Mouse (Mus musculus) hindbrain, embryonic 11.5 days (tissue): Measurements from ENCODE around the gene Ssh1. TPM values are rescaled to one million over a fixed set of nuclear protein-coding genes. Genes with fewer than 3 reads are reported as not detected.

ENCODE experiments used
- ATAC-seq: fragments of 200-750 bp; cut with Nextera tagmentation; 2 replicates; pipeline ENCODE4 v1.8.0; 2017; ENCODE audit warnings: mild to moderate bottlenecking, moderate TSS enrichment, moderate library complexity; ENCODE audit not compliant: low FRiP score
- DNase-seq: peaks from one replicate; pipeline ENCODE4 v3.0.0-alpha.2; 2015; ENCODE audit warnings: low spot score
- H3K27ac ChIP-seq: fragments of 300-500 bp; sonication (generic); 2 replicates; pipeline ENCODE4 v1.5.1; 2014; ENCODE audit warnings: mild to moderate bottlenecking, low read depth, low read length
- H3K27me3 ChIP-seq: fragments of 300-500 bp; sonication (generic); 2 replicates; pipeline ENCODE4 v1.6.1; 2014; ENCODE audit warnings: mild to moderate bottlenecking, low read length, moderate library complexity, mixed read lengths; ENCODE audit not compliant: control insufficient read depth, insufficient read depth
- H3K36me3 ChIP-seq: fragments of 300-500 bp; sonication (generic); 2 replicates; pipeline ENCODE4 v1.6.1; 2014; ENCODE audit warnings: mild to moderate bottlenecking, low read length, moderate library complexity, mixed read lengths; ENCODE audit not compliant: control insufficient read depth, insufficient read depth
- H3K4me1 ChIP-seq: fragments of 300-500 bp; sonication (generic); replicated peaks from 2 replicates; pipeline ENCODE4 v1.6.1; 2014; ENCODE audit warnings: low read length, mixed read lengths; ENCODE audit not compliant: control insufficient read depth, insufficient read depth
- H3K4me2 ChIP-seq: fragments of 300-500 bp; sonication (generic); replicated peaks from 2 replicates; pipeline ENCODE4 v1.6.1; 2014; ENCODE audit warnings: mild to moderate bottlenecking, low read depth, low read length
- H3K4me3 ChIP-seq: fragments of 300-500 bp; sonication (generic); 2 replicates; pipeline ENCODE4 v1.5.1; 2014; ENCODE audit warnings: low read depth, low read length
- H3K9ac ChIP-seq: fragments of 300-500 bp; sonication (generic); 2 replicates; pipeline ENCODE4 v1.6.1; 2014; ENCODE audit warnings: low read depth, low read length
- H3K9me3 ChIP-seq: fragments of 300-500 bp; sonication (generic); 2 replicates; pipeline ENCODE4 v1.6.1; 2016; ENCODE audit warnings: low read length; ENCODE audit not compliant: control insufficient read depth
- WGBS: fragments of 180-500 bp; shearing (Covaris S2); extraction: QIAGEN DNeasy Blood & Tissue Kit; methylation state at CpG from one replicate; pipeline ENCODE4 v1.1.7; 2014; 5-methylcytosine and 5-hydroxymethylcytosine counted together
- polyA plus RNA-seq: library from polyadenylated mRNA; unstranded; fragments of >200 nt; fragmentation: Nextera tagmentation; extraction: Ambion mirVana; gene quantifications from 2 replicates; pipeline ENCODE4 v1.2.1, GENCODE M21; 2014

Ssh1 gene
- polyA plus RNA-seq, 1 experiment from 2014 or later = 30.3 TPM

DNA sequence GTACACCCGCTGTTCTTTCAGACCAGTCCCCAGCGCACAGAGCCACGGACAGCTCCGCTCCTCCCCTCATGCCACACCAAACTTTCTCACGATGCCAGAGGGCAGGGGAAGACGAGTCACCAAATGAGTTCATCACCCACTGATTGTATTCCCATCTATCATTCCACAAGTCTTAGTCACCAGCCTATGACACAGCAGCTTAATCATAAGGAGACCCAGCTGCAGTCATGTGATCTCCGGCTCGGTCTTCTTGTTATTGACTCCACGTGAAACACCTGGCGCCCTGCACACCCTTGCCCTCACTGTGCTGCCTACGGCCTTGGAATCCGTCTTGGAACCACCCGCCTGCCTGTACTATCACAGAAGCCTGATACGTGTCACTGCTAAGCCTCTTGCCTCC is 28.7 kb downstream of the Ssh1 start:
- Histone ChIP-seq H3K4me3 (no peak overlapping the region), H3K27ac (no peak overlapping the region), H3K9me3 (no peaks in the 10 kb centered on the region), H3K4me2 (no peak overlapping the region), H3K4me1 (no peaks in the 10 kb centered on the region), H3K9ac (no peak overlapping the region), H3K36me3 (peaks cover 2% of the 10 kb centered on the region; the same call in 1 of the 2 replicates), H3K27me3 (no peaks in the 10 kb centered on the region)
- 88% methylated on average over 14 of the region's 14 CpGs for WGBS
- no peak for DNase-seq
- no peak for ATAC-seq

DNA sequence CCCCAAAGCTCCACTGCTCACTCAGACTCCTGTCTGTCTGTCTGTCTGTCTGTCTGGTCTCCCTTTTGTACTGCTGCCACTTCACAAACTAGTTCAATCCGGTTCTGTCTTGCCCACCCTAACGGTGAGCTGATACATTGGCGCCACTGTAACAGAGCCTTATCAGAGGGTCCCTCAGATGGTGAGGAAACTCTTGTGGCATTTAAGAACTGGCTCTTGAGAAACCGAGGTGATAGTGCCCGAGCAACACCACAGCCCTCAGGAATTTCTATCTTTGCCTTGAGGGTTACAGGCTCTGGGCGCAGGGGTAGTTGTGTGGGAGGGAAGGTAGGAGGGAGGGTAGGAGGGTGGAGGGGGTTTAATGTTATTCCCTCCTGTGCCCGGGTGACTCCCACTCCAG is 31.9 kb downstream of the Ssh1 start:
- ATAC-seq (no peak), DNase-seq (no peak)
- Histone ChIP-seq H3K9ac (no peak overlapping the region), H3K4me2 (no peak overlapping the region), H3K27me3 (no peaks in the 10 kb centered on the region), H3K9me3 (no peaks in the 10 kb centered on the region), H3K27ac (no peak overlapping the region), H3K4me3 (no peak overlapping the region), H3K4me1 (no peaks in the 10 kb centered on the region), H3K36me3 (peaks cover 2% of the 10 kb centered on the region; the same call in 1 of the 2 replicates)
- WGBS = 79% methylated on average over 7 of the region's 7 CpGs

DNA sequence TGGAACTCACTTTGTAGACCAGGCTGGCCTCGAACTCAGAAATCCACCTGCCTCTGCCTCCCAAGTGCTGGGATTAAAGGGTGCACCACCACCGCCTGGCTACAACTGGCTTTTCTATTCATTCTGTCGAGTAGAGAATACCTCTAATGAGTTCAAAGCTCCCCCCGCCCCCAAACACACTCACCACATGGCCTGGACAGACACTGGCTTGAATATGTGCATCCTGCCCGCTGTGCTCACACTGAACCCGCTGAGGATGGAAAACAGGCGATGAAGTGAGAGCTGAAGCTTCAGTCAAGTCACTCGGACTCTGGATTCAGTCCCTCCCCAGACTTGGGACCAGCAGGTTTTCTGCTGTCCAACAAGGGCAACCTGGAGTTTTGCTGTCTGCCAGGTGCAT is 33.3 kb downstream of the Ssh1 start:
- WGBS = 80% methylated on average over 8 of the region's 8 CpGs
- H3K9me3 ChIP-seq = no peaks in the 10 kb centered on the region

DNA sequence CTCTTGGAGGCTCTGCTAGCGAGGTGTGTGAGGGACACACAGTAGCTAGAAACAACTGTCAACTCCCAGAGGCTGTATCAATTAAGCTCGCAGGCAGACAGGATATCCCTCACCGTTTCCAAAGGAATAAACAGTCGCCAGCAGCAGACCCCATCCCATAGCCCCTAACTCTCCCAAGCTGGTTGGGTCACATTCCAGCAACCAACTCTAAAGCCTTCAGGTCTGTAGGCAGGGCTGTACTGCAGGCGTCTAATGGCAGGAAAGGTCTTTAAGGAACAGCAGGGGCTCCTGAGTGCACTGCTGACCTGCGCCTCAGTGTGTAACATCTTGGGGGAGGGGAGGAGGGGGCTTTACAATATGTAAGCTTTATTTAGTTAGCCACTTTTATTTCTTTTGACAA is 34.7 kb downstream of the Ssh1 start:
- 11% methylated on average over 6 of the region's 6 CpGs for WGBS
- H3K27me3 ChIP-seq = no peaks in the 10 kb centered on the region
- H3K27ac ChIP-seq = no peak overlapping the region
- H3K4me3 ChIP-seq = no peak overlapping the region
- no peaks in the 10 kb centered on the region for H3K9me3 ChIP-seq
- peaks cover 2% of the 10 kb centered on the region; the same call in 1 of the 2 replicates for H3K36me3 ChIP-seq
- DNase-seq (no peak), ATAC-seq (no peak)
- no peaks in the 10 kb centered on the region for H3K4me1 ChIP-seq
- H3K9ac ChIP-seq = no peak overlapping the region
- H3K4me2 ChIP-seq = no peak overlapping the region

More for the DNA sequence above, 33.3 kb downstream of the Ssh1 start:
- no peaks in the 10 kb centered on the region for H3K4me1 ChIP-seq
- DNase-seq (no peak), ATAC-seq (no peak)
- H3K4me2 ChIP-seq = no peak overlapping the region
- H3K4me3 ChIP-seq = no peak overlapping the region
- H3K27ac ChIP-seq = no peak overlapping the region
- H3K9ac ChIP-seq = no peak overlapping the region
- no peaks in the 10 kb centered on the region for H3K27me3 ChIP-seq
- peaks cover 2% of the 10 kb centered on the region; the same call in 1 of the 2 replicates for H3K36me3 ChIP-seq

DNA sequence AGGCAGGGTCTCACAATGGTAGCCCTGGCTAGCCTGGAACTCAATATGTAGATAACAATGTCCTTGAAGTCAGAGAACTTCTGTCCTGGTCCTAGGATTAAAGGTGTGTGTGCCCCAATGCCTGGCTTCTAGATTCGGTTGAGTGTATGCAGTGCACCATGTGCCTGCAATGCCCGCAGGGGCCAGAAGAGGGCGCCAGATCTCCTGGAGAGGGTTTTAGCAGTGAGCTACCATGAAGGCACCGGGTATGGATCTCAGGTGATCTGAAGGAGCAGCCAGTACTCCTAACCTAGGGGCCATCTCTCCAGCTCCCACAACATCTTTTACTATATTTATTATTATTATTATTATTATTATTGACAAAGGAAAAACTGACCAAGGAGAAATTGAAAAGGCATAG is 37.2 kb downstream of the Ssh1 start:
- Histone ChIP-seq H3K36me3 (peaks cover 3% of the 10 kb centered on the region; the same call in 1 of the 2 replicates), H3K27me3 (no peaks in the 10 kb centered on the region), H3K4me2 (no peak overlapping the region), H3K4me1 (no peaks in the 10 kb centered on the region), H3K9ac (no peak overlapping the region), H3K27ac (no peak overlapping the region), H3K4me3 (no peak overlapping the region), H3K9me3 (no peaks in the 10 kb centered on the region)
- DNase-seq = peak; percentile 97
- no peak for ATAC-seq
- 4% methylated on average over 4 of the region's 4 CpGs for WGBS

DNA sequence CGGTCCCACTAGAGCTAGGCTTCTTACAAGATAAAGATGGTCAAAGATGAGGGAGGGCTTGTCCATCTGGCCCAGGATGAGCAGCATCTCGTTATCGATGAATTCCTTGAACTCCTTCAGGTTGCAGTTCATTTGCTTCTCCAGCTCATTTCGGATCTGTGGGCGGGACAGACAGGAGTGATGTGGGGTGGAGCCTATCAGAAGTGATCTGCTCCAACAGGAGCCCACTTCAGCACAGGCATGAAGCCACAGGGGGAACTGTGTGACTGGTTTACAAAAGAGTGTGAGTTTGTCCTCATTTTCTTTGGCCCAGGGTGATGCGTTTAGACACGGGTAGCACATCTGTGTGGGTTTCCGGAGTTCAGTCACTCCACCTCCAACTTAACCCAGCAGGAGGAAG is 38.0 kb downstream of the Ssh1 start:
- no peak overlapping the region for H3K27ac ChIP-seq
- no peaks in the 10 kb centered on the region for H3K9me3 ChIP-seq
- DNase-seq (no peak), ATAC-seq (no peak)
- H3K36me3 ChIP-seq = peaks cover 7% of the 10 kb centered on the region; the same call in 1 of the 2 replicates
- no peaks in the 10 kb centered on the region for H3K27me3 ChIP-seq
- no peak overlapping the region for H3K9ac ChIP-seq
- WGBS = 90% methylated on average over 8 of the region's 8 CpGs
- H3K4me3 ChIP-seq = no peak overlapping the region
- no peak overlapping the region for H3K4me2 ChIP-seq
- H3K4me1 ChIP-seq = no peaks in the 10 kb centered on the region

DNA sequence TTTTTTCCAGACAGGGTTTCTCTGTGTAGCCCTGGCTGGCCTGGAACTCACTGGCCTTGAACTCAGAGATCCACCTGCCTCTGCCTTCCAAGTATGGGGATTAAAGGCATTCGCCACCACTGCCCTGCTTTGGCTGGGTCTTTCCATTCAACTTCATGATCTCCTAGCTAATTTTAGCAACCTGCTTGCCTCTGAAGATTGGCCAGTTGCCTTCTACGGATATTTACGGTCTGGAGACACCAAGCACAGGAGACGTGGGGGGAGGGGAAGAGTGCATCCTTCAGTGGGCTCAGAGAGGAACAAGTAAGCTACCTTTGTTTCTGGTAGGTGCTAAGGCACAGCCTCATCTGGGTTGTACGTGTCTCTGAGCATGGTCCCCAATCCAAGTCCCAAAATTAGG is 38.4 kb downstream of the Ssh1 start:
- no peak overlapping the region for H3K9ac ChIP-seq
- H3K36me3 ChIP-seq = peaks cover 7% of the 10 kb centered on the region; the same call in 1 of the 2 replicates
- no peaks in the 10 kb centered on the region for H3K27me3 ChIP-seq
- no peak overlapping the region for H3K4me2 ChIP-seq
- ATAC-seq (no peak), DNase-seq (no peak)
- no peak overlapping the region for H3K27ac ChIP-seq
- H3K4me3 ChIP-seq = no peak overlapping the region
- H3K9me3 ChIP-seq = no peaks in the 10 kb centered on the region
- H3K4me1 ChIP-seq = no peaks in the 10 kb centered on the region
- 88% methylated on average over 5 of the region's 5 CpGs for WGBS

DNA sequence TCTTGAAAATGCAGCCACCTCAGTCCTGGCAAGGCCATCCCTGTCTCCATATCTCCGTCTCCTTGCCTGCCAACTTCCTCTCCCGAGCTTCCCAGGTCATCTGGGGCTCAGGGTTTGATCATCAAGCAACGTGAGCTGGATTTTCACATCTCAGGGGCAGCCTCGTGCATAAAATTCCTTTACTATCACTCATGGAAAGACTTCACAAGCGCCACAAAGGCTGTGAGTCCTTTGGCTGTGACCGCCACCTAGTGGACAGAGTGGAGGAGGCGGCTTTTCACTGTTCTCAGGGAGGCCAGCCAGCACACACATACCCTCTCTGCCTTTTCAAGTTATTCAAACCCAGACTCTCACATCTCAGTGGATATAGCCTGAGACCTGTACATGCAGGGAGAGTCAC is 39.3 kb downstream of the Ssh1 start:
- WGBS = 13% methylated on average over 7 of the region's 7 CpGs
- no peak overlapping the region for H3K9ac ChIP-seq
- peak; percentile 90 for DNase-seq
- H3K4me3 ChIP-seq = no peak overlapping the region
- no peak for ATAC-seq
- no peak overlapping the region for H3K27ac ChIP-seq
- no peaks in the 10 kb centered on the region for H3K4me1 ChIP-seq
- peaks cover 9% of the 10 kb centered on the region; the same call in 1 of the 2 replicates for H3K36me3 ChIP-seq
- H3K4me2 ChIP-seq = no peak overlapping the region
- no peaks in the 10 kb centered on the region for H3K9me3 ChIP-seq
- no peaks in the 10 kb centered on the region for H3K27me3 ChIP-seq

DNA sequence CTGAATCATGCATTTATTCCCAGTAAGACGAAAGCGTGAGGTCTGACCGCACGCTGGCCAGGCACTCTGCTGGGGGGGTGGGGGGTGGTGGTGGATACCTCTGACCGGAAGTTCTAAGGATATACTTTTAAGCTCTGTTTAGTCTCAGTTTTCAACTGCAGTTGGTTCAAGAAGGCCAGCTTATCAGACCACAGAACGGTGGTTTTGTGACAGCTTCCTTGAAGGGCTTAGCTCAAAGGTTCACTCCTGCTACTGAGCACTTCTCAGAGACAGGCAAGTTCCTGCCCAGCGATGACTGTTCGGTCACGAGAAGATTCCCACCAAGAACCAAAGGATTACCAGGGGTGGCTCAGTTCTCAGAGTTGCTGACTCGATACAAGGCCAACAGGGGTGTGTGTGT is 41.2 kb downstream of the Ssh1 start:
- Histone ChIP-seq H3K27me3 (no peaks in the 10 kb centered on the region), H3K9me3 (no peaks in the 10 kb centered on the region), H3K4me2 (no peak overlapping the region), H3K9ac (no peak overlapping the region), H3K4me1 (no peaks in the 10 kb centered on the region), H3K4me3 (no peak overlapping the region), H3K36me3 (peaks cover 9% of the 10 kb centered on the region; the same call in 1 of the 2 replicates), H3K27ac (no peak overlapping the region)
- no peak for DNase-seq
- WGBS = 95% methylated on average over 10 of the region's 10 CpGs
- no peak for ATAC-seq
